Mouse (Mus musculus): ENCODE results near the gene Zfp609.

DNA sequence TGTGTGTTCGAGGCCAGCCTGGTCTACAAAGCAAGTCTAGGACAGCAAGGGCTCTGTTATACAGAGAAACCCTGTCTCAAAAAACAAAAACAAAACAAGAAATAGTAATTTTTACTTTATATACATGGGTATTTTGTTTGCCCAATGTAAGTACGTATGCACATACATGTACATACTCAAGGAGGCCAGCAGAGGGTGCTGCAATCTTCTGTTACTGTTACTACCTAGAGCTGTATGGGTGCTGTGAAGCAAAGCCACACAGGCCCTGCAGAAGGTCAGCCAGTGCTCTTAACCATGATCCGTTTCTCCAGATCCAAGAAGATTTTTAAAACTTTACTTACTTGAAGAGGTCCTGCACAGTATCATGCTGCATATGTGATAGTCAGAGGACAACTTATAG lies 74.7 kb downstream of the Zfp609 start:
- peak; percentile 59 for TF ChIP-seq CTCF (conservative IDR thresholded peaks at IDR 0.05; ENCODE audit: low read length)
- TF ChIP-seq POU5F1 (IDR thresholded peaks at IDR 0.05; ENCODE audit: borderline replicate concordance, low read length): no peak
